16 mouse cellular contexts compared by ENCODE assay signal in the genomic region with DNA sequence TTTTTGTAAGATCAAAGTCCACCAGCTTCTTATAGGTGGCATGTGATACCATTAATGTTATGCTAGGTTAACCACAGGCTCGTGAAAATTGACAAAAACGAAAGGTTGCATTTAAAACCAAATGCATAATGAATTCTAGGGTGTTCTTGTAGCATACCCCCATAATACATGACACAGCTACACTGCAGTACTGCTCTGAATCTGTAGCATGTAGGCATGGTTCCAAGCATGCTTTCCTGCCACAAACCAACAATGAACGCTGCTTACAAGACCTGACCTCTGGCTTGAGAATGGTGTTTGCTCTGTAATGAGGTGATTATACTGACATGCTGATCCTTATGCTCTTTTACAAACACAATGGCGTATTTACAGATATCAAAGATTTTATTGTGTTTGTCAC.
"Had no signal": no experiment of that assay in that cellular context is flagged by ENCODE, and none has a peak within 500 bp of the region (broad histone marks: within the 10 kb centered on the region; RNA-seq: fewer than 3 reads in every experiment).

No protein-coding gene starts in this region.

- H3K27me3 ChIP-seq: kidney, embryonic 15.5 days; liver, embryonic 13.5 days; lung, embryonic 15.5 days; megakaryocyte, embryonic 14.5 days; neural tube, embryonic 12.5 days; neural tube, embryonic 15.5 days had no signal

- H3K9me3 ChIP-seq: kidney, embryonic 15.5 days; liver, embryonic 13.5 days; lung, embryonic 15.5 days; megakaryocyte, embryonic 14.5 days; midbrain, embryonic 10.5 days; neural tube, embryonic 12.5 days; neural tube, embryonic 15.5 days had no signal

- H3K36me3 ChIP-seq: kidney, embryonic 15.5 days; liver, embryonic 13.5 days; lung, embryonic 15.5 days; midbrain, embryonic 10.5 days; neural tube, embryonic 12.5 days; neural tube, embryonic 15.5 days had no signal

- H3K4me3 ChIP-seq: kidney, embryonic 15.5 days; left cerebral cortex, adult 2 months; liver, embryonic 13.5 days; lung, embryonic 15.5 days; megakaryocyte, embryonic 14.5 days; midbrain, embryonic 10.5 days; neural tube, embryonic 12.5 days; neural tube, embryonic 15.5 days had no signal

- H3K4me2 ChIP-seq: kidney, embryonic 15.5 days; liver, embryonic 13.5 days; lung, embryonic 15.5 days; neural tube, embryonic 12.5 days; neural tube, embryonic 15.5 days had no signal

- DNase-seq: kidney, adult 11 months; kidney, adult 8-10 months; kidney, postnatal 10 days; kidney, postnatal 36 days; layer of hippocampus, postnatal 36 days; liver, embryonic 13.5 days; midbrain, embryonic 14.5 days; thymus, adult 18-20 months; thymus, postnatal 36 days had no signal

- H3K27ac ChIP-seq: kidney, embryonic 15.5 days; left cerebral cortex, adult 2 months; liver, embryonic 13.5 days; lung, embryonic 15.5 days; midbrain, embryonic 10.5 days; neural tube, embryonic 12.5 days; neural tube, embryonic 15.5 days had no signal

- H3K9ac ChIP-seq: kidney, embryonic 15.5 days; liver, embryonic 13.5 days; lung, embryonic 15.5 days; neural tube, embryonic 12.5 days; neural tube, embryonic 15.5 days had no signal

- H3K4me1 ChIP-seq: kidney, embryonic 15.5 days; liver, embryonic 13.5 days; lung, embryonic 15.5 days; midbrain, embryonic 10.5 days; neural tube, embryonic 12.5 days; neural tube, embryonic 15.5 days had no signal
